Mouse (Mus musculus): ENCODE measurements at regions not wholly inside any gene's neighbourhood (a gene's known extent, or its start where the extent isn't known, plus 50 kb on each side); places are given as distances from the start of the nearest gene placed in this dataset.

DNA sequence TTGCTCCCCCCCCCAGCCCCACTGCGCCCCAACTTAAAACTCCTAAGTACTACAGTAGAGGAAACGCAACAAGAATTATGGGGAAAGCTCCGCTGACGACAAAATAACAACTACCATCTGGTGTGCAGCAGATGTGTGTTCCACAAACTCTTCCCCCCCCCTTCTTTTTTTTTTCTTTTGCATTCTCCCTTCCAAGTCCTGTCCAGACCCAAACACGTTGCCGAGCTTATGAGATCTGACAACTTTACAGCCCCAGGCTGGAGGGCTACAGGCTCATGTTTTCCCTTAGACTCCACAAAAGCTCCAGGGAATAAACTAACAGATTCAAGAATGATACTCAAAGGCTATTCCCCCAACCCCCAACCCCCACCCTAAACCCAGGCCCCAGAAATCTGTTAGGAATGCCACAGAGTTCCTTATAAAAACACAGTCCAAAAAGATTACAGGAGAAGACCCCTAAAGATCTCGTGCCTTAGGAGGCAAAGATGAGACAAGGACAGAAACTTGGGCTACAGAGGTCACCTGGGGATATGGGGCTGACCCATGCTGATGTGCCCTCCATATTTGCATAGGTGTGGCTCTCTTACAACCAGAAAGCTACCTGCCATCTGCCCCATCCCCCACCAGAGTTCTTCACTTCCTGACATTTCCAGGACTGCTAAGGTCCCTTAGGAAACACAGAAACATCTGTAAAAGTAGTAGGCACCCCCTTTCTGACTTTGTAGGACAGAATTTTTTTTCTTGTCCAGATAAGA lies 509.5 kb upstream of the Cited2 start:
- no peaks in the 10 kb centered on the region for H3K4me1 ChIP-seq (ENCODE audit: insufficient read depth, low read length)
- ATAC-seq (0 out of 2 replicates have a peak, but pooled peaks have one; percentile 43), DNase-seq (ENCODE audit: low spot score) (peak; percentile 25)
- 41% methylated on average over 7 of the region's 7 CpGs for WGBS
- no peak overlapping the region for H3K4me3 ChIP-seq (ENCODE audit: low read length)
- TF ChIP-seq CTCF (IDR thresholded peaks at IDR 0.05; ENCODE audit: low read depth): no peak
- H3K9ac ChIP-seq (replicated peaks; ENCODE audit: low read length): no peak overlapping the region
- no peak overlapping the region for H3K27ac ChIP-seq
- no peaks in the 10 kb centered on the region for H3K27me3 ChIP-seq (ENCODE audit: insufficient read depth, low read length)
- peak overlapping the region; percentile 25; the same call in 1 of the 2 replicates for H3K4me2 ChIP-seq (ENCODE audit: low read depth, low read length)
- no peaks in the 10 kb centered on the region for H3K36me3 ChIP-seq (ENCODE audit: insufficient read depth, low read length)
- H3K9me3 ChIP-seq (ENCODE audit: low read length): no peaks in the 10 kb centered on the region

DNA sequence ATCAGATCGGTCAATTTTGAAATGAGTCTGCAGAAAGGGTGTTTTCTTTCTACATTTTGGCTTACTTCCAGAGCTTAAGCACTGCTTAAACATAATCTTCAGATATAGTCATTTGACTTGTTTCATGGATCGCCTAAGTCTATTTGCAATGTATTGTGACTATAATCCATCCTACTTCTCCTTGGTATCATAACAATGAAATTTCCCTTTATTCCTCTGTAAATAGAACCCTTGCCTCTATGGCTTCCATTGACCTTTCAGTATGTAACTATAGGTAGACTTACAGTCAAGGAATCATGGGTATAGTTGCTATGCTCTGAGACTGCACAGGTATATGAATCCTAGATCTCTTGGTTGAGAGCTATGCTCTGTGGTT lies 509.0 kb upstream of the Cited2 start:
- DNase-seq (ENCODE audit: low spot score): no peak
- no peak for TF ChIP-seq CTCF (IDR thresholded peaks at IDR 0.05; ENCODE audit: low read depth)

DNA sequence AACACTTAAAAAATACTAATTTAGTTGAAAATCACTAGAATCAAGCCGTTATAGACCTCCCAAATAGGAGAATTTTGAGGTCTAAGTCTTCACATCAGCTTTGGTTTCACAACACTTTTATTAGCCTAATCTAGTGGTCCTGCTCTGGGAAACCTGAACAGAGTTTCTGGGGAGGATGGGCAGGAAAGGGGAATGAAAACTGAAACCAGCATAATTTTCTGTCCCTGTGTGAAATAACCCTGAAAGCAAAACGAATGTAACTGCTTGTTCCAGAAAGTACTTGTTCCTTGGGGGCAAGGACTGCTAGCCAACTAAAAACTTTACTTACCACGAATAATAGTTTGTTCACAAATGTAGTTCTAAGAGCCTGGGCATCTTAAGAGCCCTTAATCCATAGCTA lies 508.0 kb upstream of the Cited2 start:
- DNase-seq (ENCODE audit: low spot score): no peak
- Histone ChIP-seq H3K27ac (no peak overlapping the region), H3K27me3 (ENCODE audit: insufficient read depth, low read length) (no peaks in the 10 kb centered on the region), H3K9me3 (ENCODE audit: low read length) (no peaks in the 10 kb centered on the region), H3K4me1 (ENCODE audit: insufficient read depth, low read length) (no peaks in the 10 kb centered on the region), H3K4me3 (ENCODE audit: low read length) (no peak overlapping the region), H3K4me2 (ENCODE audit: low read depth, low read length) (no peak overlapping the region), H3K36me3 (ENCODE audit: insufficient read depth, low read length) (no peaks in the 10 kb centered on the region), H3K9ac (replicated peaks; ENCODE audit: low read length) (no peak overlapping the region)
- ATAC-seq: no peak
- TF ChIP-seq CTCF (IDR thresholded peaks at IDR 0.05; ENCODE audit: low read depth): no peak
- WGBS: 85% methylated on average over 3 of the region's 3 CpGs

More for the DNA sequence above, 509.0 kb upstream of the Cited2 start:
- Histone ChIP-seq H3K9ac (replicated peaks; ENCODE audit: low read length) (no peak overlapping the region), H3K27ac (no peak overlapping the region), H3K27me3 (ENCODE audit: insufficient read depth, low read length) (no peaks in the 10 kb centered on the region), H3K9me3 (ENCODE audit: low read length) (no peaks in the 10 kb centered on the region), H3K4me1 (ENCODE audit: insufficient read depth, low read length) (no peaks in the 10 kb centered on the region), H3K4me3 (ENCODE audit: low read length) (no peak overlapping the region), H3K4me2 (ENCODE audit: low read depth, low read length) (no peak overlapping the region), H3K36me3 (ENCODE audit: insufficient read depth, low read length) (no peaks in the 10 kb centered on the region)
- ATAC-seq: no peak
- WGBS: 78% methylated on average over 2 of the region's 2 CpGs

DNA sequence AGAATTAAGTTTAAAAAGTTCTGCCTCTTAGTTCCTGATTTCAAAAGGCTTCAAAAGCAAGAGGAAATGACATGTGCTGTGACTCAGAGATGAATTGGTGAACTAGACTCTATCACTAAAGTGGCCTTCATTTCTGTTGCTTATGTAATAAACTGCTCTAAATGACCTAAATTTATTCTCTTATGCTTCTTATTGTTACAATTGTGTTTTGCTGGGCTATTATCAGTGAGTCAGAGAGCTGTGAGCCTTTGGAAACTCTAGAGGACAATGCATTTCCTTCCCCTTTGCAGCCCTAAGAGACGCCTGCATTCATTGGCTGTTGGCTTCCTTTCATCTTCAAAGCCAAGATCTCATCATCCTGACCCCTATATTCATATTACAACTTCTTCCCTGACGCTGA lies 501.5 kb upstream of the Cited2 start:
- H3K27ac ChIP-seq: no peak overlapping the region
- H3K4me1 ChIP-seq (ENCODE audit: insufficient read depth, low read length): no peaks in the 10 kb centered on the region
- 33% methylated on average over 2 of the region's 2 CpGs for WGBS
- no peak overlapping the region for H3K4me3 ChIP-seq (ENCODE audit: low read length)
- H3K27me3 ChIP-seq (ENCODE audit: insufficient read depth, low read length): no peaks in the 10 kb centered on the region
- DNase-seq (ENCODE audit: low spot score) (no peak), ATAC-seq (no peak)
- no peaks in the 10 kb centered on the region for H3K9me3 ChIP-seq (ENCODE audit: low read length)
- H3K9ac ChIP-seq (replicated peaks; ENCODE audit: low read length): no peak overlapping the region
- TF ChIP-seq CTCF (IDR thresholded peaks at IDR 0.05; ENCODE audit: low read depth): no peak
- H3K36me3 ChIP-seq (ENCODE audit: insufficient read depth, low read length): no peaks in the 10 kb centered on the region
- H3K4me2 ChIP-seq (ENCODE audit: low read depth, low read length): no peak overlapping the region

DNA sequence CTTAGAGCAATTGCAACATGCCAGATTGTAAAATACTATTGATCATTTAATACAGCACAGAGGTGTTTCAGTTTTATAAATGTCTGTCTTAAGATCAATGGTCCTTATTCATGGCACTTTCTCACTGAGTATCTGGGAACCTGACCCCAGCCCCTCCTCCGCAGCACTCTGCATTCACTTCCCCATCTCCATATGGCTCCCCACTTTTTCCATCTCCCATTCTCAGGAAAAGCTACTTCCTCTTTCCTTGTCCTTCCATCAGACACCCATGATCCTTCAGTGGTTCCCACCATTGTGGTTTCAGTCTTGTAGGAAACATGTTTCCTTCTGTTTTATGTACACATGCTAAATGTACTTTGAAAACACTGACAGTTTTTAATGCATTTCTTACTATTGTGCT lies 497.3 kb upstream of the Cited2 start:
- H3K9me3 ChIP-seq (ENCODE audit: low read length): no peaks in the 10 kb centered on the region
- DNase-seq (ENCODE audit: low spot score) (no peak), ATAC-seq (no peak)
- no peak overlapping the region for H3K4me3 ChIP-seq (ENCODE audit: low read length)
- WGBS: 83% methylated on average over 1 of the region's 1 CpGs
- H3K27ac ChIP-seq: no peak overlapping the region
- peaks cover 5% of the 10 kb centered on the region for H3K4me1 ChIP-seq (ENCODE audit: insufficient read depth, low read length)
- no peak for TF ChIP-seq CTCF (IDR thresholded peaks at IDR 0.05; ENCODE audit: low read depth)
- H3K36me3 ChIP-seq (ENCODE audit: insufficient read depth, low read length): no peaks in the 10 kb centered on the region
- H3K4me2 ChIP-seq (ENCODE audit: low read depth, low read length): no peak overlapping the region
- H3K27me3 ChIP-seq (ENCODE audit: insufficient read depth, low read length): no peaks in the 10 kb centered on the region
- no peak overlapping the region for H3K9ac ChIP-seq (replicated peaks; ENCODE audit: low read length)

DNA sequence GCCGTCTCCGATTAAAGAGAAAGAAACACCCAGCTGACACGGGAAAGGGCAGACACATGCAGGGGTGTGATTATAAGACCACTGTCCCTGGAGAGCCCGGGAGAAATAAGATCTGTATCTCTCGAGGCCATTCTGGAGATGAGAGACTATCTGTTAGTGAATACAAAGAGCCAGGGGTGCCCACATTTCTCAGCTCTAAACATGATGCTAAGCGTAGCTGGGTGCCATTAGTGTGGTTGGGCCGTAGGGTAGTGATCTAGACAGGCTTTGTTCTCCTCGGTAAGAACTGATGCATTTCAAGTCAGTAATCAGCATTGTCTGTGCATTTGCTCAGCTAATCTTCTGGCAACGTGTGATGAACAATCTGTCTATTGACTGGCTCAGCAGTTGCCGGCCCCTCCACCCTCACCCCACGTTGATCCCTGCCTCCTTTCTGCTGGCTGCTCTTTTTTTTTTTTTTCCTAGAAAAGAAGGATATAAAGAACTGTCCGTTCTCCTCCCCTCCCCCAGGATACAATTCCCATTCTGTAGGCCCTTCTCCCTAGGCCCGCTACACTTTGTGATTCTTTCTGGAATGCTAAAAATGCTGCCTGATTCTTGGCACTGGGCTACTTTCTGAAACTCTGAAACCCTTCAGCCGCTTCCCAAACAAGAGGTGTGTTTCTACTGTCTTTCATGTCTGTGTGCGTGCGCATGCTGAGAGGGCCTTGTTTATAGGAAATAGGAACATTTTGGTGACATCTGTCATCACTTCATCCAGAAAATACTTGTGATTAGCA lies 492.8 kb upstream of the Cited2 start:
- peak; percentile 89 for ATAC-seq
- Histone ChIP-seq H3K27ac (peak overlapping the region; percentile 74), H3K36me3 (ENCODE audit: insufficient read depth, low read length) (no peaks in the 10 kb centered on the region), H3K4me2 (ENCODE audit: low read depth, low read length) (peak overlapping the region; percentile 44), H3K4me1 (ENCODE audit: insufficient read depth, low read length) (peaks cover 5% of the 10 kb centered on the region), H3K27me3 (ENCODE audit: insufficient read depth, low read length) (no peaks in the 10 kb centered on the region), H3K9ac (replicated peaks; ENCODE audit: low read length) (no peak overlapping the region), H3K9me3 (ENCODE audit: low read length) (no peaks in the 10 kb centered on the region), H3K4me3 (ENCODE audit: low read length) (0 out of 2 replicates have a peak overlapping the region, but pooled peaks have one; percentile 7)
- TF ChIP-seq CTCF (IDR thresholded peaks at IDR 0.05; ENCODE audit: low read depth): no peak
- 7% methylated on average over 16 of the region's 16 CpGs for WGBS
- peak; percentile 64 for DNase-seq (ENCODE audit: low spot score)

Measured in hindbrain, postnatal 0 days (tissue).